Mouse (Mus musculus): ENCODE data around the gene Hectd4. TPM values are rescaled to one million over a fixed set of nuclear protein-coding genes. Genes with fewer than 3 reads are reported as not detected.

Hectd4 gene
- polyA plus RNA-seq, 1 experiment = 11.7 TPM

DNA sequence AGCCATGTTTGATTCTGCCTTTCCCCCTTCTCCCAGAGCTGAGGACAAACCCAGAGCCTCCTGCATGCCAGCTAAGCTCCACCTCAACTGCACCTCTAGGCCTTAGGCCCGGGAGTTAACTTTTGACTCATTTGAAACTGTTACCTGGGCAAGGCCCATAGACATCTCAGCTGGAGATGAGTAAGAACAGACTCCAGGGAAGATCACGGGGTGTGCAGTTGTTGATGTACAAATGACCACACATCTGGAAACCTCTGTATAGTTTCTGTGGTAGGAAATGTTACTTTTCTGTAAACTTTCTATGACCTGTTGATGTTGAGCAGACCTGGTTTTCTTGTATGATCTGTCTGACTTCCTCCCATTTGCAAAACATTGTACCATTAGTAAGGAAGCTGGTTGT, 9.2 kb downstream of the Hectd4 start:
- H3K4me3 ChIP-seq (ENCODE audit: insufficient read depth, low read length) = no peak overlapping the region
- no peak for TF ChIP-seq CTCF (IDR thresholded peaks at IDR 0.05; ENCODE audit: low read depth, low read length)
- no peak for TF ChIP-seq POLR2A (IDR thresholded peaks at IDR 0.05; ENCODE audit: borderline replicate concordance, low read depth, low read length)
- peaks cover 4% of the 10 kb centered on the region for H3K4me1 ChIP-seq (ENCODE audit: control insufficient read depth, insufficient read depth, low read length)
- H3K27ac ChIP-seq (ENCODE audit: insufficient read depth, low read depth, low read length) = no peak overlapping the region

DNA sequence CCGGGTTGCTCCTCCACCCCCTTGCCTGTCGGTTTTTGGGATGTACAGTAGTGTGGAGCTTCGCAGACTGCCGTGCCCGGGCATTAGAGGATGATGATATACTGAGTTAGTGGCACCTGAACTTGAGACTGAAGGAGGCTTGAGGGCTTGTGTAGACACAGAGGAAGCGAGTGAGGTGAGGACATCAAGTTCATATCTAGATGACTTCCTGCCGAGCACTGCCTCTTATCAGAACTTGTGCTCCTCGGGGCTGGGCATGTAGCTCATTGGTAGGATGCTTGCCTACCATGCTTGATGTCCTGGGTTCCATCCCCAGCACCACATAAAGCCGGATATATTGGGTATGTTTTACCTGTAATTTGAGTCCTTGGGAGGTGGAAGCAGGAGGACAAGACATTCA, 10.8 kb downstream of the Hectd4 start:
- Histone ChIP-seq H3K4me1 (ENCODE audit: control insufficient read depth, insufficient read depth, low read length) (peaks cover 4% of the 10 kb centered on the region), H3K27ac (ENCODE audit: insufficient read depth, low read depth, low read length) (no peak overlapping the region), H3K4me3 (ENCODE audit: insufficient read depth, low read length) (no peak overlapping the region)
- TF ChIP-seq POLR2A (IDR thresholded peaks at IDR 0.05; ENCODE audit: borderline replicate concordance, low read depth, low read length) = no peak
- TF ChIP-seq CTCF (IDR thresholded peaks at IDR 0.05; ENCODE audit: low read depth, low read length) = no peak

DNA sequence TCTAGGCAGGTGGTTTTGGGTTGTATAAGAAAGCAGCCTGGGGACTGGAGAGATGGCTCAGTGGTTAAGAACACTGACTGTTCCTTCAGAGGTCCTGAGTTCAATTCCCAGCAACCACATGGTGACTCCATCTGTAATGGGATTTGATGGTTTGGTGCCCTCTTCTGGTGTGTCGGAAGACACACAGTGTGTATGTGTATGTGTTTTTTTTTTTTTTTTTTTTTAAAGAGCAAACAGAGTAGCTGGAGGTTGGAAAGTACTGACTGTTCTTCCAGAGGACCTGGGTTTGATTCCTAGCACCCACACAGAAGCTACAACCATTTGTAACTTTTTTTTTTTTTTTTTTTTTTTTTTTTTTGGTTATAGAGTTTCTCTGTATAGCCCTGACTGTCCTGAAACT, 12.8 kb downstream of the Hectd4 start:
- no peak overlapping the region for H3K27ac ChIP-seq (ENCODE audit: insufficient read depth, low read depth, low read length)
- no peak overlapping the region for H3K4me3 ChIP-seq (ENCODE audit: insufficient read depth, low read length)
- H3K4me1 ChIP-seq (ENCODE audit: control insufficient read depth, insufficient read depth, low read length) = no peaks in the 10 kb centered on the region
- TF ChIP-seq POLR2A (IDR thresholded peaks at IDR 0.05; ENCODE audit: borderline replicate concordance, low read depth, low read length) (no peak), CTCF (IDR thresholded peaks at IDR 0.05; ENCODE audit: low read depth, low read length) (no peak)

DNA sequence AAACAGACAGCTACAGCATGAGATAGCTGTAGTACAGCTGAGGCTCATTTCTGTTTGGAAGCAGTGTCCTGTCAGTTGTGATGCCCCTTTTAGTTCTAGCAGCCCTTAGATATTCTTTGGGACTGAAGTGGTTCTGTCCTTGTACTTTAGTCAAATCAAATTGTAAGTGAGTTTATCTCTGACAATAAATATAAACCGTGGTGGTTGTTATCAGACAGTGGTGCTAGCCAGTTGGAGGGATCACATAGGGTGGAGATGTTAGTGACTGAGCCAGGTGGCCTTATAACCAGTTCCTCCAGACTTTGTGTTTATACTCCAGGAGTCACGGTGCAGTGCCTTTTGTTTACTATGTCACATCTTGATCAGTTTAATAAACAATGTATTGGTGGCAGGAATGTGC, 13.7 kb downstream of the Hectd4 start:
- no peaks in the 10 kb centered on the region for H3K4me1 ChIP-seq (ENCODE audit: control insufficient read depth, insufficient read depth, low read length)
- no peak overlapping the region for H3K27ac ChIP-seq (ENCODE audit: insufficient read depth, low read depth, low read length)

DNA sequence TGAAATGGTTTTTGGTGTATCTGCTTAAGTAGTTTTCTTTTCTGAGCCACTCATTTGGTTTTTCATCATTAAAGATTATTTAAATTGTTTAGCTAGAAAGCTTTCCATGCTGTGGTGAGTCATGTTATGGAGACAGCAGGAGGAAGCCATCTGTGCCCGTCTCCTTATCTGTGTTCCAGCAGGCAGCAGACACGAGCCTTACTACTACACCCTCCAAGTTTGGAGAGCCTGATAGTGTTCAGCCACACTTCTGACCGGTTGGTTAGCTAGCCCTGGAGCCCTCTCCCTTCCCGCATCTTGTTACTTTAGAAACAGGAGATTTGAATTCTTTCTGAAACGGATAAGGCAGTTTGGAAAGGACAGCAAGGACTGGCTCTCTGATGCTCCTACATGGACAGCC, 16.2 kb downstream of the Hectd4 start:
- Histone ChIP-seq H3K27ac (ENCODE audit: insufficient read depth, low read depth, low read length) (no peak overlapping the region), H3K4me1 (ENCODE audit: control insufficient read depth, insufficient read depth, low read length) (no peaks in the 10 kb centered on the region), H3K4me3 (ENCODE audit: insufficient read depth, low read length) (no peak overlapping the region)
- no peak for TF ChIP-seq POLR2A (IDR thresholded peaks at IDR 0.05; ENCODE audit: borderline replicate concordance, low read depth, low read length)
- no peak for TF ChIP-seq CTCF (IDR thresholded peaks at IDR 0.05; ENCODE audit: low read depth, low read length)

More for the DNA sequence above, 13.7 kb downstream of the Hectd4 start:
- no peak overlapping the region for H3K4me3 ChIP-seq (ENCODE audit: insufficient read depth, low read length)
- no peak for TF ChIP-seq POLR2A (IDR thresholded peaks at IDR 0.05; ENCODE audit: borderline replicate concordance, low read depth, low read length)
- TF ChIP-seq CTCF (IDR thresholded peaks at IDR 0.05; ENCODE audit: low read depth, low read length) = no peak

DNA sequence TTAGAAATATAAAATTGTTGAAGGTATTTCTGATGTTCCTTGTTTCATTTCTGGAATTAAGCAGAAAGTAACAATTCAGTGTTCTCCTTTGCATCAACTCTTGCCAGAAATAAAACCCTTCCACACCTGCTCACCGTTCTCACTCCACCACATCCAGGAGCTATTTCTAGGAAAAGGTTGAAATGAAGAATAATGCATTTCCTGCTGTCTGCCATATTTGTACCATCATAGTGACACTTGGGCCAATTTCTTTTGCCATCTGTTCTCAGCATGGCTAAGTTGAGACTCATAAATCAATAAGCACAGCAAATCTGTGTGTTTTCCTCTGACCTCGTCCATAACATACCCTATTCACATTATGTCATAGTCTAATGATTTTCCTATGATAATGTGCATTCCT, 18.2 kb downstream of the Hectd4 start:
- no peaks in the 10 kb centered on the region for H3K4me1 ChIP-seq (ENCODE audit: control insufficient read depth, insufficient read depth, low read length)
- H3K27ac ChIP-seq (ENCODE audit: insufficient read depth, low read depth, low read length) = no peak overlapping the region
- no peak overlapping the region for H3K4me3 ChIP-seq (ENCODE audit: insufficient read depth, low read length)
- no peak for TF ChIP-seq CTCF (IDR thresholded peaks at IDR 0.05; ENCODE audit: low read depth, low read length)
- TF ChIP-seq POLR2A (IDR thresholded peaks at IDR 0.05; ENCODE audit: borderline replicate concordance, low read depth, low read length) = no peak

DNA sequence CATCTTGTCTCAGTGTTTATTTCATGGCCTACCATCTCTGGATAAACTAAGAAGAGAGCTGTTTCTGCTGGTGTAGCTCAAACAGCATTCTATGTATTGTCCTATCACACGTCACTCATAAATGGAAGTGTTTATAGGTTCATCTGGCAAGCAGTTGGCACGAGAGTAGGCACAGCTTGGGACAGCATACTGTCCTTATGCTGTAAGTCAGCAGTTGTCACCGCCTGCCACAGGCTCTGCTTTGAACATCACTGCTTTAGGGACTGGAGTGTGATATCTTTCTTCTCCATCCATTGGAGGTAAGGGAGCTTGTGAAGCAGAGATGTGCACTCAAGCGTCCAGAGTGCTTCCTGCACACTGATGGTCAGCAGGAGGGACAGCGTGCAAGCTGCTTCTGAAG, 19.8 kb downstream of the Hectd4 start:
- Histone ChIP-seq H3K4me3 (ENCODE audit: insufficient read depth, low read length) (no peak overlapping the region), H3K27ac (ENCODE audit: insufficient read depth, low read depth, low read length) (no peak overlapping the region), H3K4me1 (ENCODE audit: control insufficient read depth, insufficient read depth, low read length) (no peaks in the 10 kb centered on the region)
- no peak for TF ChIP-seq CTCF (IDR thresholded peaks at IDR 0.05; ENCODE audit: low read depth, low read length)
- TF ChIP-seq POLR2A (IDR thresholded peaks at IDR 0.05; ENCODE audit: borderline replicate concordance, low read depth, low read length) = no peak

DNA sequence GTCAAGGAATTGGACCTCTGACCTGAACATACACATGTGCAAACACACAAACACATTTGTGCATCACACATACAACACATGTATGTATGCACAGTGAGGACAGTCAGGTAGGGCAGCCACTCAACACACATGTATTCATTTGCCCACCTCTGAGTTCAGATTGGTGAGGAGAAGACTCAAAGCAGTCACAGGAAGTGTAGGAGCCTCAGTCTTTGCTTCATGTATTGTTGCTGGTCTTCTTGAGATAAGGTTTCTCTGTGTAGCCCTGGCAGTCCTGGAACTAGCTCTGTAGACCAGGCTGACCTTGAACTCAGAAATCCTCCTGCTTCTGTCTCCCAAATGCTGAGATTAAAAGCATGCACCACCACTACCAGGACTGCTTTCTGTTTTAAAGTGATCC, 21.2 kb downstream of the Hectd4 start:
- no peak overlapping the region for H3K4me3 ChIP-seq (ENCODE audit: insufficient read depth, low read length)

DNA sequence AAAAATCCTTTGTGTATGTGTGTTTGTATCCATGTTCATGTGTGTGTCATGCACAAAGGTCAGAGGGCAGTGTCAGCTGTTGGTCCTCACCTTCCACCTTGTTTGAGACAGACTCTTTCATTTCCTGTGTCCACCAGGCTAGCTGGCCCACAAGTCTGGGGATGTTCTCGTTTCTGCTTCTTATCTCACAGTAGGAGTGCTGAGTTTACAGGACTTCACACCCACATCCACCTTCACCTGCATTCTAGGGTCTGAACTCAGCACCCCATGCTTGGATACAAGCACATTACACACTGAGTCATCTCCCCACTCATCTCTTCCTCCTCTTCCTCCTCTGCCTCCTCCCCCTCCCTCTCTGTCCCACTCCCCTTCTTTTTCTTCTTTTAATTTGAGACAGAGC, 22.2 kb downstream of the Hectd4 start:
- Histone ChIP-seq H3K27ac (ENCODE audit: insufficient read depth, low read depth, low read length) (no peak overlapping the region), H3K4me3 (ENCODE audit: insufficient read depth, low read length) (no peak overlapping the region), H3K4me1 (ENCODE audit: control insufficient read depth, insufficient read depth, low read length) (no peaks in the 10 kb centered on the region)

More for the DNA sequence above, 21.2 kb downstream of the Hectd4 start:
- H3K27ac ChIP-seq (ENCODE audit: insufficient read depth, low read depth, low read length) = no peak overlapping the region
- no peaks in the 10 kb centered on the region for H3K4me1 ChIP-seq (ENCODE audit: control insufficient read depth, insufficient read depth, low read length)
- TF ChIP-seq CTCF (IDR thresholded peaks at IDR 0.05; ENCODE audit: low read depth, low read length) (no peak), POLR2A (IDR thresholded peaks at IDR 0.05; ENCODE audit: borderline replicate concordance, low read depth, low read length) (no peak)

DNA sequence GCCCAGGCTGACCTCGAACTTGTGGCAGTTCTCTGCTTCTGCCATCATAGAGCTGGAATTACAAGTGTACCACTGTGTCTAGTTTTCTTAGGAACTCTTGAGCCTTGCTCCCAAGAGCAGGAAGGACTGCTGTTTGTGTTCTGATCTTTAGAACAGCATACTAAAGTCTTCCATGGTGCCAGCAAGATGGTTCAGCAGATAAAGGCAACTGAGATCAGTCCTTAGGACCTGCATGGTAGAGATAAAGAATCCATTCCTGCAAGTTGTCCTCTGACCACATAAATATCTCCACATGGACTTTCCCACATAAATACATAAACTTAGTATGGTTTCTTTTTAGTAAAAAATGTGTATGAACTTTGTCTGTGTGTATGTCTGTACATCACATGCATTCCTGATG, 22.7 kb downstream of the Hectd4 start:
- Histone ChIP-seq H3K4me3 (ENCODE audit: insufficient read depth, low read length) (no peak overlapping the region), H3K4me1 (ENCODE audit: control insufficient read depth, insufficient read depth, low read length) (no peaks in the 10 kb centered on the region), H3K27ac (ENCODE audit: insufficient read depth, low read depth, low read length) (no peak overlapping the region)
- TF ChIP-seq POLR2A (IDR thresholded peaks at IDR 0.05; ENCODE audit: borderline replicate concordance, low read depth, low read length) (no peak), CTCF (IDR thresholded peaks at IDR 0.05; ENCODE audit: low read depth, low read length) (no peak)

More for the DNA sequence above, 22.2 kb downstream of the Hectd4 start:
- TF ChIP-seq POLR2A (IDR thresholded peaks at IDR 0.05; ENCODE audit: borderline replicate concordance, low read depth, low read length) (no peak), CTCF (IDR thresholded peaks at IDR 0.05; ENCODE audit: low read depth, low read length) (no peak)

All from bone marrow macrophage, adult 2 months (primary cell).